Mouse (Mus musculus): ENCODE results near the gene Ifna1.

Gene Ifna1

GRCm38 (mm10) chr4:88875435-88876095, 25.7 kb downstream of the Ifna1 start:
- DNase-seq, result no peak

GRCm38 (mm10) chr4:88876520-88876919, 26.6 kb downstream of the Ifna1 start:
- no peak for DNase-seq

GRCm38 (mm10) chr4:88878246-88878645, 28.4 kb downstream of the Ifna1 start:
- DNase-seq, result peak in 1 of 2 experiments; percentile 31

GRCm38 (mm10) chr4:88878772-88879171, 28.9 kb downstream of the Ifna1 start:
- no peak for DNase-seq

- no peak for DNase-seq
Observed at GRCm38 (mm10) chr4:88880101-88880500, 30.2 kb downstream of the Ifna1 start, which contains the start of gene Ifne. Gene Ifne (minus strand): TSS chr4:88880201.

GRCm38 (mm10) chr4:88888236-88888635, 38.3 kb downstream of the Ifna1 start:
- DNase-seq, result no peak

- DNase-seq, result no peak
Observed at GRCm38 (mm10) chr4:88893201-88893754, 43.4 kb downstream of the Ifna1 start.
